Comparison of ENCODE assay signal across 8 mouse cellular contexts in genomic region chr5:121451203-121451602, GRCm38 (mm10). TPM values are rescaled to one million over a fixed set of nuclear protein-coding genes. Genes with fewer than 3 reads are reported as not detected.
DNase-seq lines count a peak whose midpoint lies in the region; ATAC-seq and TF ChIP-seq lines count a peak whose summit lies in the region.

No protein-coding gene starts in this region.

- H3K4me2 ChIP-seq in stomach, embryonic 14.5 days (replicated peaks; ENCODE audit: low read depth, low read length): peak overlapping the region; percentile 80

- DNase-seq in heart, adult 11 months: peak; percentile 94
- no peak for DNase-seq in heart, postnatal 25 days (ENCODE audit: low spot score)
- DNase-seq in heart, postnatal 36 days: peak; percentile 12 to 14
- peak; percentile 59 for DNase-seq in lung, postnatal 36 days
- DNase-seq in gastrocnemius, postnatal 10 days: no peak
- DNase-seq in embryo, embryonic 10.5 days (ENCODE audit: low spot score): no peak

- WGBS in stomach, embryonic 14.5 days: 28% methylated on average over 8 of the region's 8 CpGs

- H3K9me3 ChIP-seq in stomach, embryonic 14.5 days (ENCODE audit: control insufficient read depth, low read depth, low read length): no peaks in the 10 kb centered on the region

- intact Hi-C loops in heart, postnatal 25 days (cut with DNase I): loop anchor here (2.0 kb wide), 1 partner anchor 26 kb away; no protein-coding TSS in a partner anchor
- intact Hi-C loops in heart, postnatal 36 days (cut with DNase I): loop anchor here (5.0 kb wide), 2 partner anchors 91 to 151 kb away; no protein-coding TSS in a partner anchor

- H3K9ac ChIP-seq in stomach, embryonic 14.5 days (replicated peaks; ENCODE audit: low read depth, low read length): peak overlapping the region; percentile 68

- no peak for ATAC-seq in stomach, embryonic 14.5 days (ENCODE audit: insufficient number of reproducible peaks, insufficient read depth, low FRiP score, low read depth)

- no peaks in the 10 kb centered on the region for H3K27me3 ChIP-seq in stomach, embryonic 14.5 days (ENCODE audit: control insufficient read depth, insufficient read depth, low read length)

- peak overlapping the region; percentile 95 for H3K27ac ChIP-seq in bone marrow macrophage, adult 2 months (ENCODE audit: insufficient read depth, low read depth, low read length)
- no peak overlapping the region for H3K27ac ChIP-seq in stomach, embryonic 14.5 days (ENCODE audit: low read length)

- peaks cover 27% of the 10 kb centered on the region for H3K36me3 ChIP-seq in stomach, embryonic 14.5 days (ENCODE audit: control insufficient read depth, insufficient read depth, low read length)

- H3K4me1 ChIP-seq in bone marrow macrophage, adult 2 months (ENCODE audit: control insufficient read depth, insufficient read depth, low read length): peaks cover 30% of the 10 kb centered on the region
- peaks cover 25% of the 10 kb centered on the region for H3K4me1 ChIP-seq in stomach, embryonic 14.5 days (ENCODE audit: control insufficient read depth, insufficient read depth, low read length)

- TF ChIP-seq POLR2A in bone marrow macrophage, adult 2 months (IDR thresholded peaks at IDR 0.05; ENCODE audit: borderline replicate concordance, low read depth, low read length): no peak

- peak overlapping the region; percentile 94 for H3K4me3 ChIP-seq in bone marrow macrophage, adult 2 months (ENCODE audit: insufficient read depth, low read length)
- H3K4me3 ChIP-seq in stomach, embryonic 14.5 days (ENCODE audit: low read depth, low read length): peak overlapping the region; percentile 89

- no peak for TF ChIP-seq CTCF in bone marrow macrophage, adult 2 months (IDR thresholded peaks at IDR 0.05; ENCODE audit: low read depth, low read length)

RNA-seq across cellular contexts. Expression of gene Tmem116, which starts 0.5 kb away (rescaled TPM):
- 10 to 100 TPM in 1 of 2 experiments, 1 to 10 TPM in 1; 8.2 to 10.1 TPM for total RNA-seq in heart, postnatal 25 days (2021)
- polyA plus RNA-seq in bone marrow macrophage, adult 2 months (2012; ENCODE audit: insufficient read depth, insufficient read length, missing spikeins): 2.3 and 2.8 TPM in 2 replicates
- total RNA-seq in heart, postnatal 36 days (2021): 10 to 100 TPM; 11.9 to 12.4 TPM
- 1.9 and 3.2 TPM in 2 replicates for polyA plus RNA-seq in stomach, embryonic 14.5 days (2014; fragmentation: Nextera tagmentation; extraction: Ambion mirVana)
- total RNA-seq in gastrocnemius, postnatal 10 days (2021): 1 to 10 TPM; 6.4 to 7.1 TPM

RNA-seq across cellular contexts. Expression of gene Erp29, which starts 1.1 kb away (rescaled TPM):
- 10 to 100 TPM; 83.2 to 84.7 TPM for total RNA-seq in heart, postnatal 25 days (2021)
- polyA plus RNA-seq in bone marrow macrophage, adult 2 months (2012; ENCODE audit: insufficient read depth, insufficient read length, missing spikeins): 365 and 401 TPM in 2 replicates
- 10 to 100 TPM; 71.5 to 78.6 TPM for total RNA-seq in heart, postnatal 36 days (2021)
- 132 and 140 TPM in 2 replicates for polyA plus RNA-seq in stomach, embryonic 14.5 days (2014; fragmentation: Nextera tagmentation; extraction: Ambion mirVana)
- total RNA-seq in gastrocnemius, postnatal 10 days (2021): 10 to 100 TPM; 70.3 to 80.6 TPM

RNA-seq across cellular contexts. Expression of gene Adam1b, which starts 52.0 kb away (rescaled TPM):
- total RNA-seq in heart, postnatal 25 days (2021): not detected
- not detected in 2 replicates for polyA plus RNA-seq in bone marrow macrophage, adult 2 months (2012; ENCODE audit: insufficient read depth, insufficient read length, missing spikeins)
- not detected for total RNA-seq in heart, postnatal 36 days (2021)
- 0.11 and 0.12 TPM in 2 replicates for polyA plus RNA-seq in stomach, embryonic 14.5 days (2014; fragmentation: Nextera tagmentation; extraction: Ambion mirVana)
- total RNA-seq in gastrocnemius, postnatal 10 days (2021): not detected

RNA-seq across cellular contexts. Expression of gene Naa25, which starts 53.5 kb away (rescaled TPM):
- 10 to 100 TPM; 19.9 TPM for total RNA-seq in heart, postnatal 25 days (2021)
- 9.9 and 14.0 TPM in 2 replicates for polyA plus RNA-seq in bone marrow macrophage, adult 2 months (2012; ENCODE audit: insufficient read depth, insufficient read length, missing spikeins)
- total RNA-seq in heart, postnatal 36 days (2021): 10 to 100 TPM; 20.8 to 23.5 TPM
- polyA plus RNA-seq in stomach, embryonic 14.5 days (2014; fragmentation: Nextera tagmentation; extraction: Ambion mirVana): 41.0 and 42.1 TPM in 2 replicates
- 10 to 100 TPM; 22.2 to 23.7 TPM for total RNA-seq in gastrocnemius, postnatal 10 days (2021)

Comparison
In these comparisons a context has a peak if more than half of its experiments do, and no peak if none do; other contexts are left out.
1. DNase-seq: peak in heart, adult 11 months (single experiment), heart, postnatal 36 days (2 of 2) and lung, postnatal 36 days (single experiment); none in heart, postnatal 25 days (single experiment), gastrocnemius, postnatal 10 days (single experiment) and embryo, embryonic 10.5 days (single experiment).